Mouse (Mus musculus) neural tube, embryonic 13.5 days (tissue): ENCODE measurements around the gene Drosha. TPM values are rescaled to one million over a fixed set of nuclear protein-coding genes. Genes with fewer than 3 reads are reported as not detected.

Experiments
- ATAC-seq: fragments of 200-750 bp; cut with Nextera tagmentation; 2 replicates; pipeline ENCODE4 v1.8.0; 2017; ENCODE audit warnings: low read depth, mild to moderate bottlenecking, moderate TSS enrichment, moderate library complexity
- H3K27ac ChIP-seq: fragments of 300-500 bp; sonication (generic); replicated peaks from 2 replicates; pipeline ENCODE4 v1.5.1; 2015; ENCODE audit warnings: moderate library complexity, mild to moderate bottlenecking, inconsistent platforms
- H3K27me3 ChIP-seq: fragments of 300-500 bp; sonication (generic); 2 replicates; pipeline ENCODE4 v1.6.1; 2015; ENCODE audit warnings: mild to moderate bottlenecking, inconsistent platforms
- H3K36me3 ChIP-seq: fragments of 300-500 bp; sonication (generic); 2 replicates; pipeline ENCODE4 v1.6.1; 2015; ENCODE audit warnings: mild to moderate bottlenecking, inconsistent platforms
- H3K4me1 ChIP-seq: fragments of 300-500 bp; sonication (generic); replicated peaks from 2 replicates; pipeline ENCODE4 v1.6.1; 2015; ENCODE audit warnings: inconsistent platforms
- H3K4me2 ChIP-seq: fragments of 300-500 bp; sonication (generic); 2 replicates; pipeline ENCODE4 v1.6.1; 2015; ENCODE audit warnings: inconsistent platforms, mild to moderate bottlenecking, moderate library complexity
- H3K4me3 ChIP-seq: fragments of 300-500 bp; sonication (generic); 2 replicates; pipeline ENCODE4 v1.5.1; 2015; ENCODE audit warnings: mild to moderate bottlenecking, inconsistent platforms
- H3K9ac ChIP-seq: fragments of 300-500 bp; sonication (generic); 2 replicates; pipeline ENCODE4 v1.6.1; 2015; ENCODE audit warnings: moderate library complexity, mild to moderate bottlenecking, inconsistent platforms
- H3K9me3 ChIP-seq: fragments of 300-500 bp; sonication (generic); 2 replicates; pipeline ENCODE4 v1.6.1; 2016; ENCODE audit warnings: inconsistent platforms
- WGBS: fragments of 180-500 bp; shearing (Covaris S2); methylation state at CpG from one replicate; pipeline ENCODE4 v1.1.7; 2015; 5-methylcytosine and 5-hydroxymethylcytosine counted together
- polyA plus RNA-seq: library from polyadenylated mRNA; unstranded; fragments of >200 nt; fragmentation: Nextera tagmentation; extraction: Ambion mirVana; gene quantifications from 2 replicates; pipeline ENCODE4 v1.2.1, GENCODE M21; 2015

The Drosha gene
- polyA plus RNA-seq, 1 experiment from 2014 or later: 51.8 TPM

GRCm38 (mm10) chr15:12867269-12867668, 42.7 kb downstream of the Drosha start:
- H3K4me3 ChIP-seq: no peak overlapping the region
- peaks cover 64% of the 10 kb centered on the region for H3K36me3 ChIP-seq
- H3K4me1 ChIP-seq: no peaks in the 10 kb centered on the region
- H3K9me3 ChIP-seq: no peaks in the 10 kb centered on the region
- WGBS: 52% methylated on average over 8 of the region's 8 CpGs
- no peak overlapping the region for H3K4me2 ChIP-seq
- no peak overlapping the region for H3K27ac ChIP-seq
- ATAC-seq: no peak
- no peak overlapping the region for H3K9ac ChIP-seq
- no peaks in the 10 kb centered on the region for H3K27me3 ChIP-seq

- no peaks in the 10 kb centered on the region for H3K27me3 ChIP-seq
- H3K36me3 ChIP-seq: peaks cover 51% of the 10 kb centered on the region
- H3K4me1 ChIP-seq: peaks cover 14% of the 10 kb centered on the region
- H3K4me3 ChIP-seq: no peak overlapping the region
- 64% methylated on average over 18 of the region's 18 CpGs for WGBS
- no peak overlapping the region for H3K4me2 ChIP-seq
- no peak for ATAC-seq
- H3K9me3 ChIP-seq: no peaks in the 10 kb centered on the region
- H3K9ac ChIP-seq: no peak overlapping the region
- no peak overlapping the region for H3K27ac ChIP-seq
These were observed 51.0 kb downstream of the Drosha start for GRCm38 (mm10) chr15:12875442-12876176.

- Histone ChIP-seq H3K27me3 (no peaks in the 10 kb centered on the region), H3K4me3 (no peak overlapping the region), H3K9ac (no peak overlapping the region), H3K27ac (no peak overlapping the region), H3K4me2 (no peak overlapping the region), H3K36me3 (peaks cover 51% of the 10 kb centered on the region), H3K4me1 (peaks cover 14% of the 10 kb centered on the region), H3K9me3 (no peaks in the 10 kb centered on the region)
- 96% methylated on average over 2 of the region's 2 CpGs for WGBS
- no peak for ATAC-seq
These were observed 51.7 kb downstream of the Drosha start for GRCm38 (mm10) chr15:12876266-12876665.

- Histone ChIP-seq H3K9me3 (no peaks in the 10 kb centered on the region), H3K27me3 (no peaks in the 10 kb centered on the region), H3K4me1 (peaks cover 14% of the 10 kb centered on the region), H3K4me3 (no peak overlapping the region), H3K36me3 (peaks cover 57% of the 10 kb centered on the region), H3K4me2 (no peak overlapping the region), H3K9ac (no peak overlapping the region), H3K27ac (no peak overlapping the region)
- WGBS: 94% methylated on average over 4 of the region's 4 CpGs
- no peak for ATAC-seq
These were observed 52.3 kb downstream of the Drosha start for GRCm38 (mm10) chr15:12876881-12877280.

GRCm38 (mm10) chr15:12877934-12878333, 53.3 kb downstream of the Drosha start:
- H3K9me3 ChIP-seq: no peaks in the 10 kb centered on the region
- no peak overlapping the region for H3K27ac ChIP-seq
- no peak overlapping the region for H3K9ac ChIP-seq
- H3K4me2 ChIP-seq: no peak overlapping the region
- peaks cover 68% of the 10 kb centered on the region for H3K36me3 ChIP-seq
- no peak for ATAC-seq
- peaks cover 14% of the 10 kb centered on the region for H3K4me1 ChIP-seq
- H3K4me3 ChIP-seq: no peak overlapping the region
- 89% methylated on average over 12 of the region's 12 CpGs for WGBS
- no peaks in the 10 kb centered on the region for H3K27me3 ChIP-seq

- no peak overlapping the region for H3K4me3 ChIP-seq
- ATAC-seq: no peak
- no peak overlapping the region for H3K4me2 ChIP-seq
- 90% methylated on average over 9 of the region's 9 CpGs for WGBS
- no peak overlapping the region for H3K9ac ChIP-seq
- H3K36me3 ChIP-seq: peaks cover 74% of the 10 kb centered on the region
- no peaks in the 10 kb centered on the region for H3K27me3 ChIP-seq
- H3K27ac ChIP-seq: no peak overlapping the region
- H3K9me3 ChIP-seq: no peaks in the 10 kb centered on the region
- H3K4me1 ChIP-seq: peaks cover 14% of the 10 kb centered on the region
These were observed 54.0 kb downstream of the Drosha start for GRCm38 (mm10) chr15:12878581-12878980.

GRCm38 (mm10) chr15:12879937-12880336, 55.3 kb downstream of the Drosha start:
- no peak overlapping the region for H3K9ac ChIP-seq
- no peak overlapping the region for H3K4me3 ChIP-seq
- no peak for ATAC-seq
- H3K36me3 ChIP-seq: peaks cover 79% of the 10 kb centered on the region
- no peak overlapping the region for H3K4me2 ChIP-seq
- no peaks in the 10 kb centered on the region for H3K27me3 ChIP-seq
- peaks cover 11% of the 10 kb centered on the region for H3K4me1 ChIP-seq
- H3K27ac ChIP-seq: no peak overlapping the region
- no peaks in the 10 kb centered on the region for H3K9me3 ChIP-seq
- 87% methylated on average over 8 of the region's 8 CpGs for WGBS

GRCm38 (mm10) chr15:12884855-12885254, 60.2 kb downstream of the Drosha start:
- Histone ChIP-seq H3K4me3 (no peak overlapping the region), H3K9ac (no peak overlapping the region), H3K27me3 (no peaks in the 10 kb centered on the region), H3K4me2 (no peak overlapping the region), H3K36me3 (peaks cover 90% of the 10 kb centered on the region), H3K4me1 (no peaks in the 10 kb centered on the region), H3K27ac (no peak overlapping the region), H3K9me3 (no peaks in the 10 kb centered on the region)
- 93% methylated on average over 15 of the region's 15 CpGs for WGBS
- no peak for ATAC-seq

GRCm38 (mm10) chr15:12885361-12885760, 60.7 kb downstream of the Drosha start:
- Histone ChIP-seq H3K36me3 (peaks cover 91% of the 10 kb centered on the region), H3K27ac (no peak overlapping the region), H3K9ac (no peak overlapping the region), H3K4me2 (no peak overlapping the region), H3K4me1 (no peaks in the 10 kb centered on the region), H3K4me3 (no peak overlapping the region), H3K9me3 (no peaks in the 10 kb centered on the region), H3K27me3 (no peaks in the 10 kb centered on the region)
- WGBS: 95% methylated on average over 11 of the region's 11 CpGs
- no peak for ATAC-seq

- Histone ChIP-seq H3K4me2 (no peak overlapping the region), H3K9me3 (no peaks in the 10 kb centered on the region), H3K27me3 (no peaks in the 10 kb centered on the region), H3K4me3 (no peak overlapping the region), H3K36me3 (peaks cover 88% of the 10 kb centered on the region), H3K4me1 (no peaks in the 10 kb centered on the region), H3K9ac (no peak overlapping the region), H3K27ac (no peak overlapping the region)
- 93% methylated on average over 8 of the region's 8 CpGs for WGBS
- no peak for ATAC-seq
These were observed 62.6 kb downstream of the Drosha start for GRCm38 (mm10) chr15:12887206-12887605.

- H3K36me3 ChIP-seq: peaks cover 83% of the 10 kb centered on the region
These were observed 63.7 kb downstream of the Drosha start for GRCm38 (mm10) chr15:12888312-12888711.

GRCm38 (mm10) chr15:12889909-12890308, 65.3 kb downstream of the Drosha start:
- no peak overlapping the region for H3K4me2 ChIP-seq
- H3K4me1 ChIP-seq: no peaks in the 10 kb centered on the region
- peaks cover 82% of the 10 kb centered on the region for H3K36me3 ChIP-seq
- H3K27me3 ChIP-seq: no peaks in the 10 kb centered on the region
- no peak overlapping the region for H3K27ac ChIP-seq
- H3K4me3 ChIP-seq: no peak overlapping the region
- no peak overlapping the region for H3K9ac ChIP-seq
- 93% methylated on average over 11 of the region's 11 CpGs for WGBS
- H3K9me3 ChIP-seq: no peaks in the 10 kb centered on the region
- no peak for ATAC-seq

More at GRCm38 (mm10) chr15:12888312-12888711, 63.7 kb downstream of the Drosha start:
- ATAC-seq: no peak
- Histone ChIP-seq H3K4me1 (no peaks in the 10 kb centered on the region), H3K27me3 (no peaks in the 10 kb centered on the region), H3K4me2 (no peak overlapping the region), H3K27ac (no peak overlapping the region), H3K9me3 (no peaks in the 10 kb centered on the region), H3K9ac (no peak overlapping the region), H3K4me3 (no peak overlapping the region)
- 90% methylated on average over 4 of the region's 4 CpGs for WGBS

GRCm38 (mm10) chr15:12895426-12895825, 70.8 kb downstream of the Drosha start:
- no peak overlapping the region for H3K4me2 ChIP-seq
- no peak overlapping the region for H3K27ac ChIP-seq
- no peak overlapping the region for H3K9ac ChIP-seq
- ATAC-seq: no peak
- no peaks in the 10 kb centered on the region for H3K27me3 ChIP-seq
- no peaks in the 10 kb centered on the region for H3K4me1 ChIP-seq
- H3K9me3 ChIP-seq: no peaks in the 10 kb centered on the region
- WGBS: 92% methylated on average over 13 of the region's 13 CpGs
- peaks cover 77% of the 10 kb centered on the region for H3K36me3 ChIP-seq
- H3K4me3 ChIP-seq: no peak overlapping the region
